Mouse (Mus musculus) liver, adult 2 months (tissue): ENCODE measurements around the gene Hectd4. TPM values are rescaled to one million over a fixed set of nuclear protein-coding genes. Genes with fewer than 3 reads are reported as not detected.
A peak's percentile ranks its signal among the peaks of the same experiment; 100 is the strongest.

ENCODE experiments used
- DNase-seq: peaks from one replicate; pipeline ENCODE4 v3.0.0-alpha.2; 2011; ENCODE audit warnings: low read depth, low spot score; ENCODE audit errors: extremely low read depth
- H3K27ac ChIP-seq: fragments of 200-500 bp; replicated peaks from 2 replicates; pipeline ENCODE4 v1.5.1; 2012; ENCODE audit warnings: low read depth, mild to moderate bottlenecking, control low read depth, inconsistent platforms, low read length; ENCODE audit not compliant: insufficient read depth
- H3K27me3 ChIP-seq: fragments of 200-500 bp; 2 replicates; pipeline ENCODE4 v1.6.1; 2012; ENCODE audit warnings: mild to moderate bottlenecking, moderate library complexity, low read length, inconsistent platforms; ENCODE audit not compliant: control insufficient read depth, insufficient read depth
- H3K36me3 ChIP-seq: fragments of 200-500 bp; 2 replicates; pipeline ENCODE4 v1.6.1; 2012; ENCODE audit warnings: low read length, inconsistent platforms; ENCODE audit not compliant: control insufficient read depth, insufficient read depth
- H3K4me1 ChIP-seq: fragments of 200-500 bp; 2 replicates; pipeline ENCODE4 v1.6.1; 2011; ENCODE audit warnings: low read length; ENCODE audit not compliant: control insufficient read depth, insufficient read depth
- H3K4me3 ChIP-seq: fragments of 200-500 bp; 2 replicates; pipeline ENCODE4 v1.5.1; 2011; ENCODE audit warnings: low read depth, mild to moderate bottlenecking, control low read depth, low read length, moderate library complexity; ENCODE audit not compliant: insufficient read depth
- H3K79me2 ChIP-seq: fragments of 200-500 bp; 2 replicates; pipeline ENCODE4 v1.6.1; 2012; ENCODE audit warnings: inconsistent platforms, mild to moderate bottlenecking, low read length, moderate library complexity; ENCODE audit not compliant: control insufficient read depth, insufficient read depth
- H3K9ac ChIP-seq: fragments of 200-500 bp; 2 replicates; pipeline ENCODE4 v1.6.1; 2012; ENCODE audit warnings: low read depth, mild to moderate bottlenecking, control low read depth, inconsistent platforms, low read length
- CTCF ChIP-seq: fragments of 200-500 bp; IDR thresholded peaks from 2 replicates; pipeline ENCODE4 v1.5.1; 2011; ENCODE audit warnings: low read depth, low read length, control low read depth
- POLR2A ChIP-seq: fragments of 200-500 bp; IDR thresholded peaks from 2 replicates; pipeline ENCODE4 v1.6.1; 2011; ENCODE audit warnings: low read length, control low read depth; ENCODE audit not compliant: insufficient read depth; ENCODE audit errors: extremely low read depth
- WGBS: fragments of 180-500 bp; shearing (Covaris S2); methylation state at CpG from one replicate; pipeline ENCODE4 v1.1.7; 2018; 5-methylcytosine and 5-hydroxymethylcytosine counted together
- polyA plus RNA-seq: library from polyadenylated mRNA; depleted of rRNA; stranded (reverse); fragments of >200 nt; gene quantifications from 2 replicates; pipeline ENCODE4 v1.2.3, GENCODE M21; 2012
- total RNA-seq: library from RNA; depleted of rRNA; stranded (reverse); fragments of >200 nt; gene quantifications from 2 replicates; pipeline ENCODE4 v1.2.3, GENCODE M21; 2014

The Hectd4 gene
- total and polyA plus RNA-seq, 2 experiments: 7.6 to 9.7 TPM

DNA sequence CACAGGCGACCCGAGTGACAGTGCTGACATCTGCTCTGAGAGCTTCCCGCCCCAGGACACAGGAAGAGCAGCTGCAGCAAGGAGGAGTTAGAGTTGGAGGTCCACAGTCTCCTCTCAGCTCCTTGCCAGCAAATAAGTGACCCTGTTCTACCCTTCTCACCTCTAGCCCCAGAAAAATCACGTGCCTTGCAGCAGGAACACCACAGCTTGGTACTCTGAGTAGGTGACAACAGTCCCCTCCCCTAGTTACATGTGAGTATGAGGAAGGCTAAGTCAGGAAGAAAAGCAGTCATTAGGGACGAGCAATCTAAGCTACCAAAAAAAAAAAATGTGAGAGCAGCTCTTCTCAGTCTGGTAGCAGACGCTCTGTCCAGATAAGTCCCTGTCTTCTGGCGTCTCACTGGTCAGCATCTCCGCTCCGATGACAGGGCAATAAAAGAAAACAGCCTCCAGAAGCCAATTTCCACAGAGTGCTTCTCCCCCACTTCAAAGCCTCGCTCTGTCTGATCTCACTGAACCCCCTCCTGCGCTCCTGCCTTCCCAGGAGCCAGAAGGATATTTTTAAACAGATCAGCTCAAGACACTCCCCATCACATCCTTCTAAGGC, 35.0 kb upstream of the Hectd4 start:
- DNase-seq: peak; percentile 60
- Histone ChIP-seq H3K9ac (no peak overlapping the region), H3K79me2 (peaks cover 60% of the 10 kb centered on the region), H3K27me3 (no peaks in the 10 kb centered on the region), H3K27ac (no peak overlapping the region), H3K4me1 (peaks cover 26% of the 10 kb centered on the region), H3K4me3 (no peak overlapping the region), H3K36me3 (no peaks in the 10 kb centered on the region)
- WGBS: 52% methylated on average over 11 of the region's 11 CpGs
- TF ChIP-seq POLR2A: no peak
- no peak for TF ChIP-seq CTCF

GRCm38 (mm10) chr5:121187580-121188001, 32.4 kb upstream of the Hectd4 start:
- Histone ChIP-seq H3K4me1 (peaks cover 27% of the 10 kb centered on the region), H3K4me3 (no peak overlapping the region), H3K79me2 (peaks cover 48% of the 10 kb centered on the region), H3K9ac (no peak overlapping the region), H3K36me3 (no peaks in the 10 kb centered on the region), H3K27me3 (no peaks in the 10 kb centered on the region), H3K27ac (no peak overlapping the region)
- DNase-seq: no peak
- TF ChIP-seq CTCF (no peak), POLR2A (no peak)
- WGBS: 87% methylated on average over 8 of the region's 8 CpGs

GRCm38 (mm10) chr5:121188265-121188664, 31.8 kb upstream of the Hectd4 start:
- Histone ChIP-seq H3K4me3 (no peak overlapping the region), H3K4me1 (peaks cover 27% of the 10 kb centered on the region), H3K9ac (no peak overlapping the region), H3K27me3 (no peaks in the 10 kb centered on the region), H3K36me3 (no peaks in the 10 kb centered on the region), H3K79me2 (peaks cover 47% of the 10 kb centered on the region), H3K27ac (no peak overlapping the region)
- 92% methylated on average over 9 of the region's 9 CpGs for WGBS
- TF ChIP-seq CTCF (no peak), POLR2A (no peak)
- no peak for DNase-seq

DNA sequence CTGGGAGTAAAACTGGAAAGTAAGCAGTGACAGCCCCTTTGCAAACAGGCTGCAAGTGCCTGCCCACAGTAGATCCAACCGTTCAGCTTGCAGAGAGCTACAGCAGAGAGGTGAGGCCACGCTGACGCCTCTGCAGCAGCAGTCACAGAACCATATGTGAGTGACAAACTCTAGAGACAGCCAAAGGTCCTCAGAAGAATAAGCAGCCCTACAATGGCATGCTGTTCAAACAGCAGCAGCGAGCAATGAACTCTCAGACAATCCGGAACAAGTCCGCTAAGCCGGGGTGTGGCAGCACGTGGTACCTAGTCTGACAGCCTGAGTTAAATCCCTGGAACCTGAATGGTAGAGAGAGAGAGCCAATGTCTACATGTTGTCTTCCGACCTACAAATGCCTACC, 30.8 kb upstream of the Hectd4 start:
- TF ChIP-seq POLR2A (no peak), CTCF (no peak)
- Histone ChIP-seq H3K27ac (no peak overlapping the region), H3K4me1 (peaks cover 24% of the 10 kb centered on the region), H3K79me2 (peaks cover 38% of the 10 kb centered on the region), H3K36me3 (no peaks in the 10 kb centered on the region), H3K27me3 (no peaks in the 10 kb centered on the region), H3K4me3 (no peak overlapping the region), H3K9ac (no peak overlapping the region)
- DNase-seq: peak; percentile 51
- WGBS: 25% methylated on average over 9 of the region's 9 CpGs

DNA sequence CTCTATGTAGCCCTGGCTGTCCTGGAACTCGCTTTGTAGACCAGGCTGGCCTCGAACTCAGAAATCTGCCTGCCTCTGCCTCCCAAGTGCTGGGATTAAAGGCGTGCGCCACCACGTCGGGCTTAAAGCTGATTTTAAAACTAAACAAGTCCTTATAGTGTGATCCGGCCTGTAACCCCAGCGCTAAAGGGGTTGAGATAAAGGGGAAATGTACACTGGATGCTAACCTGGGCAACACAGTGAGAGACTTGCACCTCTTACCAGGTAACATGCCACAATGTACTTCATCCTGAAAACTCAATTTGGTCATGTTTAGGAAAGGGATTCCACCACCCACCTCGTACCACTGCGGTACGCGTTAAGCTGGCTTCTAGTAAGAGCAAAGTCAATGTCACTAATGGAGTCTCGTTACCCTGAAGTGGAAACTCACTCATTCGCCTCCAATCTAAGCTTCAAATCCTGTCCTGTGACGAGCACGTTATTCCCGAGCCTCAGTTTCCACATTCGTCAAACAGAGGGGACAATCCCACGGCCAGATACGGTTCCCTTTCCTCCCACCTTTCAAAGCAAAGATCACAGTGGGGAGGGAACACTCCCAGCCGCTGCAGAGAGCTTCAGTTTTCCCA, 29.7 kb upstream of the Hectd4 start:
- H3K4me3 ChIP-seq: peak overlapping the region; percentile 96
- H3K4me1 ChIP-seq: peaks cover 13% of the 10 kb centered on the region
- no peak for DNase-seq
- peak overlapping the region; percentile 98 for H3K9ac ChIP-seq
- no peaks in the 10 kb centered on the region for H3K27me3 ChIP-seq
- peak overlapping the region; percentile 65 for H3K27ac ChIP-seq
- H3K79me2 ChIP-seq: peaks cover 34% of the 10 kb centered on the region
- no peak for TF ChIP-seq CTCF
- no peak for TF ChIP-seq POLR2A
- no peaks in the 10 kb centered on the region for H3K36me3 ChIP-seq
- WGBS: 26% methylated on average over 21 of the region's 21 CpGs
